Mouse (Mus musculus) monocyte, adult 5-6 weeks (primary cell): ENCODE measurements around the gene Cpn2. TPM values are rescaled to one million over a fixed set of nuclear protein-coding genes. Genes with fewer than 3 reads are reported as not detected.

Experiments
- ATAC-seq: fragments of 153-309, 156-312 bp; replicated peaks from 2 replicates; pipeline ENCODE4 v1.8.0; 2017; ENCODE audit warnings: mild to moderate bottlenecking; ENCODE audit not compliant: low TSS enrichment, insufficient number of reproducible peaks, severe bottlenecking, poor library complexity, low FRiP score
- total RNA-seq: library from RNA; stranded (forward); fragments of 200-1000, 200-491, 200-594 nt; gene quantifications from 3 replicates; pipeline ENCODE4 v1.2.3, GENCODE M21; 2017

Cpn2 gene
- total RNA-seq, 1 experiment from 2014 or later = not detected

- ATAC-seq = no peak
Measured at GRCm38 (mm10) chr16:30283743-30284337, 16.5 kb upstream of the Cpn2 start.

GRCm38 (mm10) chr16:30282844-30283495 lies 15.7 kb upstream of the Cpn2 start, which contains the start of gene Lrrc15:
TSS of gene Lrrc15 (minus strand) at chr16:30283256.
- ATAC-seq = no peak

GRCm38 (mm10) chr16:30280676-30281297 lies 13.5 kb upstream of the Cpn2 start:
- ATAC-seq = no peak

- no peak for ATAC-seq
Measured at GRCm38 (mm10) chr16:30278406-30278805, 11.1 kb upstream of the Cpn2 start.

GRCm38 (mm10) chr16:30275558-30276340 lies 8.4 kb upstream of the Cpn2 start:
- no peak for ATAC-seq

GRCm38 (mm10) chr16:30273065-30273464 lies 5.8 kb upstream of the Cpn2 start:
- ATAC-seq = no peak

GRCm38 (mm10) chr16:30271941-30272595 lies 4.8 kb upstream of the Cpn2 start:
- ATAC-seq = no peak

- no peak for ATAC-seq
Measured at GRCm38 (mm10) chr16:30271223-30271761, 4.0 kb upstream of the Cpn2 start.

- ATAC-seq = no peak
Measured at GRCm38 (mm10) chr16:30266561-30266960, 738 bp downstream of the Cpn2 start.

- no peak for ATAC-seq
Measured at GRCm38 (mm10) chr16:30265611-30266010, 1.7 kb downstream of the Cpn2 start.

- ATAC-seq = no peak
Measured at GRCm38 (mm10) chr16:30263156-30263555, 4.1 kb downstream of the Cpn2 start.

GRCm38 (mm10) chr16:30262664-30263063 lies 4.6 kb downstream of the Cpn2 start:
- ATAC-seq = no peak

GRCm38 (mm10) chr16:30262157-30262556 lies 5.1 kb downstream of the Cpn2 start:
- no peak for ATAC-seq

- no peak for ATAC-seq
Measured at GRCm38 (mm10) chr16:30261341-30261740, 6.0 kb downstream of the Cpn2 start.

GRCm38 (mm10) chr16:30260012-30260635 lies 7.2 kb downstream of the Cpn2 start:
- no peak for ATAC-seq

GRCm38 (mm10) chr16:30259444-30259843 lies 7.9 kb downstream of the Cpn2 start:
- no peak for ATAC-seq

- no peak for ATAC-seq
Measured at GRCm38 (mm10) chr16:30258441-30258840, 8.9 kb downstream of the Cpn2 start.

- ATAC-seq = no peak
Measured at GRCm38 (mm10) chr16:30257718-30258117, 9.6 kb downstream of the Cpn2 start.
